Mouse (Mus musculus) stomach, embryonic 14.5 days (tissue): Measurements from ENCODE around the gene Gm3854. TPM values are rescaled to one million over a fixed set of nuclear protein-coding genes. Genes with fewer than 3 reads are reported as not detected.

Experiments
- ATAC-seq: fragments of 200-750 bp; cut with Nextera tagmentation; 2 replicates; pipeline ENCODE4 v1.8.0; 2017; ENCODE audit warnings: low read depth, moderate TSS enrichment; ENCODE audit not compliant: insufficient number of reproducible peaks, insufficient read depth, low FRiP score
- H3K27ac ChIP-seq: fragments of 300-500 bp; sonication (generic); 2 replicates; pipeline ENCODE4 v1.5.1; 2014; ENCODE audit warnings: mild to moderate bottlenecking, low read length, moderate library complexity, mixed read lengths
- H3K27me3 ChIP-seq: fragments of 300-500 bp; sonication (generic); 2 replicates; pipeline ENCODE4 v1.6.1; 2014; ENCODE audit warnings: low read length, control low read depth, mixed read lengths; ENCODE audit not compliant: control insufficient read depth, insufficient read depth
- H3K36me3 ChIP-seq: fragments of 300-500 bp; sonication (generic); 2 replicates; pipeline ENCODE4 v1.6.1; 2014; ENCODE audit warnings: mild to moderate bottlenecking, control low read depth, low read length, moderate library complexity, mixed read lengths; ENCODE audit not compliant: control insufficient read depth, insufficient read depth
- H3K4me1 ChIP-seq: fragments of 300-500 bp; sonication (generic); 2 replicates; pipeline ENCODE4 v1.6.1; 2014; ENCODE audit warnings: low read length, control low read depth, mixed read lengths; ENCODE audit not compliant: control insufficient read depth, insufficient read depth
- H3K4me2 ChIP-seq: fragments of 300-500 bp; sonication (generic); replicated peaks from 2 replicates; pipeline ENCODE4 v1.6.1; 2014; ENCODE audit warnings: low read depth, low read length, control low read depth
- H3K4me3 ChIP-seq: fragments of 300-500 bp; sonication (generic); 2 replicates; pipeline ENCODE4 v1.5.1; 2014; ENCODE audit warnings: low read depth, low read length, control low read depth
- H3K9ac ChIP-seq: fragments of 300-500 bp; sonication (generic); replicated peaks from 2 replicates; pipeline ENCODE4 v1.6.1; 2014; ENCODE audit warnings: low read depth, mild to moderate bottlenecking, control low read depth, low read length, moderate library complexity, mixed read lengths
- H3K9me3 ChIP-seq: fragments of 300-500 bp; sonication (generic); 2 replicates; pipeline ENCODE4 v1.6.1; 2016; ENCODE audit warnings: low read depth, low read length, control low read depth; ENCODE audit not compliant: control insufficient read depth
- WGBS: fragments of 180-500 bp; shearing (Covaris S2); extraction: QIAGEN DNeasy Blood & Tissue Kit; methylation state at CpG from one replicate; pipeline ENCODE4 v1.1.7; 2014; 5-methylcytosine and 5-hydroxymethylcytosine counted together
- polyA plus RNA-seq: library from polyadenylated mRNA; unstranded; fragments of >200 nt; fragmentation: Nextera tagmentation; extraction: Ambion mirVana; gene quantifications from 2 replicates; pipeline ENCODE4 v1.2.1, GENCODE M21; 2014

Gm3854 gene
- polyA plus RNA-seq, 1 experiment from 2014 or later = 2.3 TPM

DNA sequence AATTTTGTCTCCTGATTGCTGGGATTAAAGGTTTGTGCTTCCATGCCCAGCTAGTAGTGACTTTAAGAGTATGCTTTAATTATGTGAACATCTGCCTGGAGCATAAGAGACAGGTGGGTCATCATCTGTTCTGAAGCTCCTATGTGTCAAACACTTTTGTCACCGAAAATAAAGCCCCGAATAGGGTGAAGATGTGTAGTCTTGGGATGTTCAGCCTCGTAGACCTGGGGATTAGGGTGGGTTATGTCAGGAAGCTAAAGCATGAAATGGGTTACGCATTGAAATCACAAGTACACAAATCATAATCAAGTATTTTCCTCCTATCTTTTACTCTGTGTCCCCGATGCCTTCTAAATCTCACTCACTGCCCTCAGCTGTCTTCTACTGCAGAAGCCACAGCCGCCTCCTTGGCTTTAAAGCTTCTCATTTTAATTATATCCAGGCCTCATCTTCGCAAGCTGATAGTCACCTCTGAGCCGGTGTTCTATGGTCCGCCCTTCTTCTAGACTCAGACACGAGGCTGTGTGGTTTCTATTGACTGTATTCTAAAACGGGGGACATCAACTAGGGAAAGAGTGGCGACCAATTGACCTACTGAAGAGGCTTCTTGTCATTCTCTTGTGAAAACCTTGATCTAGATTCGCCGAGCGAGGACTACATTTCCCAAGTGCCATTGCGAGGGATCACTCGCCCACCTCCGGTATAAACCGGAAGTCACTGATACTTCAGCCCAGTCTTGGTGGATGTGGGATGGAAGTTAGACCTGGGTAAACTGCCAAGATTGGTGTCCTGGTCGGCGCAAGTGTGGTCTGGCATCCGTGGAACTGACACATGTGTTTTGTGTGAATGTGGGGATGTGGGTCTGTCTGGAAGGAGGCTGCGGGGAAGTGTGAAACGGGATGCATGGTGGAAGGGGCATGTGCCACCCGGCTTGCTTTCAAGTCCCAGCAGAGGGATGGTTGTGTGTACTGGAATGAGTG lies 54.7 kb downstream of the Gm3854 start, which contains the start of gene Smim17:
TSS of gene Smim17 (plus strand) at position 720 of the 980 bp plus-strand sequence.
- 27% methylated on average over 25 of the region's 25 CpGs for WGBS
- no peak within 1 kb of the TSS for H3K9ac ChIP-seq

More for the DNA sequence above, 54.7 kb downstream of the Gm3854 start, which contains the start of gene Smim17:
- ATAC-seq = peak; percentile 85; the same call in 1 of the 2 replicates
- H3K4me1 ChIP-seq = no peaks in the 10 kb centered on the region
- H3K27ac ChIP-seq = no peak within 1 kb of the TSS
- peak within 1 kb of the TSS; percentile 39 for H3K4me3 ChIP-seq
- peak within 1 kb of the TSS; percentile 63 for H3K4me2 ChIP-seq
- no peaks in the 10 kb centered on the region; the same call in none of the 2 replicates for H3K36me3 ChIP-seq
- no peaks in the 10 kb centered on the region for H3K9me3 ChIP-seq
- H3K27me3 ChIP-seq = no peaks in the 10 kb centered on the region

Other genes with a start within 250 kb of the Gm3854 start
- 14.6 and 18.1 TPM in 2 replicates for gene Zfp787, start 187.8 kb upstream of the Gm3854 start, polyA plus RNA-seq
- gene Zfp444, start 171.5 kb upstream of the Gm3854 start, polyA plus RNA-seq = 43.5 and 52.4 TPM in 2 replicates
- not detected in 2 replicates for gene Galp, start 146.7 kb upstream of the Gm3854 start, polyA plus RNA-seq
- not detected in 2 replicates for gene Zscan5b, start 121.5 kb upstream of the Gm3854 start, polyA plus RNA-seq
- gene Epp13, start 91.0 kb upstream of the Gm3854 start, polyA plus RNA-seq = not detected in 2 replicates
- gene Zfp667, start 57.2 kb upstream of the Gm3854 start, polyA plus RNA-seq = 8.7 and 9.0 TPM in 2 replicates
- gene Zfp583, start 12.5 kb upstream of the Gm3854 start, polyA plus RNA-seq = 5.2 and 5.8 TPM in 2 replicates
- 3.3 and 4.5 TPM in 2 replicates for gene Zfp78, start 19.5 kb downstream of the Gm3854 start, polyA plus RNA-seq
- 8.9 and 11.6 TPM in 2 replicates for gene Zfp28, start 39.5 kb downstream of the Gm3854 start, polyA plus RNA-seq
- not detected in 2 replicates for gene Smim17, start 55.0 kb downstream of the Gm3854 start, polyA plus RNA-seq
- not detected in 2 replicates for gene Gm20715, start 66.5 kb downstream of the Gm3854 start, polyA plus RNA-seq
- gene Olfr1344, start 94.9 kb downstream of the Gm3854 start, polyA plus RNA-seq = 0.13 TPM in 1 of 2 replicates, not detected in the other
- not detected in 2 replicates for gene Olfr1336, start 112.4 kb downstream of the Gm3854 start, polyA plus RNA-seq
- gene Olfr1346, start 123.3 kb downstream of the Gm3854 start, polyA plus RNA-seq = not detected in 2 replicates
- not detected in 2 replicates for gene Olfr5, start 143.2 kb downstream of the Gm3854 start, polyA plus RNA-seq
- gene Olfr1347, start 156.0 kb downstream of the Gm3854 start, polyA plus RNA-seq = not detected in 2 replicates
- gene Olfr1348, start 165.0 kb downstream of the Gm3854 start, polyA plus RNA-seq = not detected in 2 replicates
- not detected in 2 replicates for gene Olfr1349, start 179.2 kb downstream of the Gm3854 start, polyA plus RNA-seq
- gene Olfr1350, start 221.1 kb downstream of the Gm3854 start, polyA plus RNA-seq = not detected in 2 replicates